8 mouse cellular contexts compared by ENCODE assay signal in the genomic region with DNA sequence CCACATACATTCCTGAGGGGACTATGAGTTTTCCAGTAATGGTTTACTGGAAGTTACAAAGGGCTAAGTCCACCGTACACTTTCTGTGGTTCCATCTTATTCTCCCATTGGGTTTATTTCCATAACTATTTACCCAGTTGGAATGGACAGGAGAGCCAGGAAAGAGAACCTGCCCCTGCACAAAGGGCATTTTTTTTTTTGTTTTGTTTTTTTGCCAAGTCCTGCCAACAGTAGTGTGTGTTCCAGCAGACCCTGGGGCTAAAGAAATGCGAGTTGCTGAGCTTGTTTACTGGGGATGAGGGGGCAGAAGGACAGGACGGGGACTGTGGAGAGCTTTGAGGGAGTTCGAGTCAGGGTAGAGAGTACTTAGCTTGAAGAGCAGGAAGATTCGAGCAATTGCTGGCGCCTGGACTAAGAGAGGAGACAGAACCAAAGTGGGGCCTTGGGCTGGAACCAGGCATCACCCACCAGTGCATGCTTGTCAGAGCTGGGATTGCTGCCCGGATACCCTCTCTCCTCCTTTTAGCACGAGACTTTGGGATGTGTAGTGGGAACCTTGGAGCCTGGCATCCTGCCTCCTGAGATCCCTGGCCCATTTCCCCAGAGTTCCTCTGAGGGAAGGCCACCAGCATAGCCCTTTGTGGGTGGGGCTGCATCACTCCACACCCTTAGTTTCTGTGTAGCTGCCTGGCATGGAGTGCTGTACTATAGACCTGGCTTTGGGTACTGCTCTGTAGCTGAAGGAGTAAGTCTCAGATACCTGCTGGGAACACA. TPM values are rescaled to one million over a fixed set of nuclear protein-coding genes. Genes with fewer than 3 reads are reported as not detected.
A peak's percentile ranks its signal among the peaks of the same experiment; 100 is the strongest.
DNase-seq lines count a peak whose midpoint lies in the region; ATAC-seq lines count a peak whose summit lies in the region.

No protein-coding gene starts in this region.

- intact Hi-C loops in left cerebral cortex, postnatal 14 days (cut with DNase I): no loop called here

- DNase-seq in cerebellum, adult 11 months: peak; percentile 19
- peak; percentile 53 for DNase-seq in Muller cell, postnatal 12 days (ENCODE audit: inconsistent ontology term)
- DNase-seq in left cerebral cortex, postnatal 14 days (ENCODE audit: low spot score in 2 of 2): peak; percentile 48 to 62
- no peak for DNase-seq in embryo, embryonic 11 days

- H3K9me3 ChIP-seq in embryonic facial prominence, embryonic 15.5 days (replicated peaks): no peaks in the 10 kb centered on the region
- no peaks in the 10 kb centered on the region for H3K9me3 ChIP-seq in hindbrain, embryonic 16.5 days (ENCODE audit: control insufficient read depth, low read length)
- no peaks in the 10 kb centered on the region for H3K9me3 ChIP-seq in neural tube, embryonic 14.5 days (ENCODE audit: control insufficient read depth, low read length)

- H3K4me3 ChIP-seq in embryonic facial prominence, embryonic 15.5 days (replicated peaks): no peak overlapping the region
- no peak overlapping the region for H3K4me3 ChIP-seq in hindbrain, embryonic 16.5 days (ENCODE audit: low read length)
- H3K4me3 ChIP-seq in neural tube, embryonic 14.5 days (ENCODE audit: low read depth, low read length): no peak overlapping the region

- H3K36me3 ChIP-seq in embryonic facial prominence, embryonic 15.5 days: no peaks in the 10 kb centered on the region
- H3K36me3 ChIP-seq in hindbrain, embryonic 16.5 days (ENCODE audit: control insufficient read depth, insufficient read depth, low read length): no peaks in the 10 kb centered on the region
- H3K36me3 ChIP-seq in neural tube, embryonic 14.5 days (ENCODE audit: control insufficient read depth, insufficient read depth, low read length): no peaks in the 10 kb centered on the region

- H3K9ac ChIP-seq in embryonic facial prominence, embryonic 15.5 days: no peak overlapping the region
- no peak overlapping the region for H3K9ac ChIP-seq in hindbrain, embryonic 16.5 days (ENCODE audit: low read depth, low read length)
- H3K9ac ChIP-seq in neural tube, embryonic 14.5 days (replicated peaks; ENCODE audit: low read depth, low read length): no peak overlapping the region

- H3K27ac ChIP-seq in embryonic facial prominence, embryonic 15.5 days (replicated peaks): peak overlapping the region; percentile 0; the same call in 1 of the 2 replicates
- peak overlapping the region; percentile 77 for H3K27ac ChIP-seq in hindbrain, embryonic 16.5 days (ENCODE audit: low read depth, low read length)
- peak overlapping the region; percentile 66; the same call in 1 of the 2 replicates for H3K27ac ChIP-seq in neural tube, embryonic 14.5 days (ENCODE audit: low read depth, low read length)

- no peaks in the 10 kb centered on the region for H3K27me3 ChIP-seq in embryonic facial prominence, embryonic 15.5 days
- H3K27me3 ChIP-seq in hindbrain, embryonic 16.5 days (replicated peaks; ENCODE audit: control insufficient read depth, insufficient read depth, low read length): no peaks in the 10 kb centered on the region
- H3K27me3 ChIP-seq in neural tube, embryonic 14.5 days (ENCODE audit: control insufficient read depth, insufficient read depth, low read length): no peaks in the 10 kb centered on the region

- ATAC-seq in cerebellum, adult (ENCODE audit: insufficient number of reproducible peaks, low FRiP score, low TSS enrichment): no peak
- no peak for ATAC-seq in embryonic facial prominence, embryonic 15.5 days (ENCODE audit: insufficient number of reproducible peaks, low FRiP score, low TSS enrichment, low read depth)
- ATAC-seq in hindbrain, embryonic 16.5 days: peak; percentile 95
- ATAC-seq in neural tube, embryonic 14.5 days (ENCODE audit: low read depth): peak; percentile 54; the same call in 1 of the 2 replicates

- H3K4me1 ChIP-seq in embryonic facial prominence, embryonic 15.5 days: peaks cover 19% of the 10 kb centered on the region
- peaks cover 6% of the 10 kb centered on the region; the same call in 1 of the 2 replicates for H3K4me1 ChIP-seq in hindbrain, embryonic 16.5 days (ENCODE audit: control insufficient read depth, insufficient read depth, low read depth, low read length)
- H3K4me1 ChIP-seq in neural tube, embryonic 14.5 days (ENCODE audit: control insufficient read depth, insufficient read depth, low read length): peaks cover 11% of the 10 kb centered on the region; the same call in 1 of the 2 replicates

- no peak overlapping the region for H3K4me2 ChIP-seq in embryonic facial prominence, embryonic 15.5 days (replicated peaks)
- H3K4me2 ChIP-seq in hindbrain, embryonic 16.5 days (ENCODE audit: low read length): no peak overlapping the region
- H3K4me2 ChIP-seq in neural tube, embryonic 14.5 days (ENCODE audit: low read depth, low read length): no peak overlapping the region

- WGBS in embryonic facial prominence, embryonic 15.5 days: 40% methylated on average over 8 of the region's 8 CpGs
- WGBS in hindbrain, embryonic 16.5 days: 48% methylated on average over 8 of the region's 8 CpGs
- 62% methylated on average over 8 of the region's 8 CpGs for WGBS in neural tube, embryonic 14.5 days

RNA-seq across cellular contexts. Expression of a gene that starts 47.7 kb away (rescaled TPM):
- 20.1 and 20.2 TPM in 2 replicates for polyA plus RNA-seq in embryonic facial prominence, embryonic 15.5 days (2015; fragmentation: Nextera tagmentation; extraction: Ambion mirVana)
- 52.5 and 53.2 TPM in 2 replicates for polyA plus RNA-seq in hindbrain, embryonic 16.5 days (2015; fragmentation: Nextera tagmentation; extraction: Ambion mirVana)
- 10 to 100 TPM; 57.2 to 59.2 TPM for total RNA-seq in left cerebral cortex, postnatal 14 days (2021)
- polyA plus RNA-seq in neural tube, embryonic 14.5 days (2014; fragmentation: Nextera tagmentation; extraction: Ambion mirVana): 22.5 and 23.8 TPM in 2 replicates

RNA-seq across cellular contexts. Expression of a gene that starts 57.5 kb away (rescaled TPM):
- 7.6 and 8.4 TPM in 2 replicates for polyA plus RNA-seq in embryonic facial prominence, embryonic 15.5 days (2015; fragmentation: Nextera tagmentation; extraction: Ambion mirVana)
- polyA plus RNA-seq in hindbrain, embryonic 16.5 days (2015; fragmentation: Nextera tagmentation; extraction: Ambion mirVana): 8.0 and 10.5 TPM in 2 replicates
- total RNA-seq in left cerebral cortex, postnatal 14 days (2021): 10 to 100 TPM; 59.2 to 66.1 TPM
- polyA plus RNA-seq in neural tube, embryonic 14.5 days (2014; fragmentation: Nextera tagmentation; extraction: Ambion mirVana): 14.3 and 16.9 TPM in 2 replicates

RNA-seq across cellular contexts. Expression of a gene that starts 59.6 kb away (rescaled TPM):
- not detected in 2 replicates for polyA plus RNA-seq in embryonic facial prominence, embryonic 15.5 days (2015; fragmentation: Nextera tagmentation; extraction: Ambion mirVana)
- not detected in 2 replicates for polyA plus RNA-seq in hindbrain, embryonic 16.5 days (2015; fragmentation: Nextera tagmentation; extraction: Ambion mirVana)
- total RNA-seq in left cerebral cortex, postnatal 14 days (2021): not detected
- not detected in 2 replicates for polyA plus RNA-seq in neural tube, embryonic 14.5 days (2014; fragmentation: Nextera tagmentation; extraction: Ambion mirVana)

Comparison
In these comparisons a context has a peak if more than half of its experiments do, and no peak if none do; other contexts are left out.
1. ATAC-seq: peak in hindbrain, embryonic 16.5 days (single experiment) and neural tube, embryonic 14.5 days (single experiment); none in cerebellum, adult (single experiment) and embryonic facial prominence, embryonic 15.5 days (single experiment).
2. H3K27ac ChIP-seq: peak in every context shown above with its lines; median percentile 77 in hindbrain, embryonic 16.5 days; 66 in neural tube, embryonic 14.5 days; 0 in embryonic facial prominence, embryonic 15.5 days.